Mouse (Mus musculus) cerebellum, adult 2 months (tissue): ENCODE data around the gene Slco1c1. TPM values are rescaled to one million over a fixed set of nuclear protein-coding genes. Genes with fewer than 3 reads are reported as not detected.

Experiments used
- DNase-seq, 2 experiments: peaks; one replicate each; pipeline ENCODE4 v3.0.0; 2021
- H3K27ac ChIP-seq: fragments of 200-500 bp; 2 replicates; pipeline ENCODE4 v1.5.1; 2012; ENCODE audit warnings: low read length, control low read depth, inconsistent platforms; ENCODE audit not compliant: insufficient read depth
- H3K27me3 ChIP-seq: fragments of 200-500 bp; 2 replicates; pipeline ENCODE4 v1.6.1; 2012; ENCODE audit warnings: inconsistent platforms, mild to moderate bottlenecking, low read length, moderate library complexity; ENCODE audit not compliant: control insufficient read depth, insufficient read depth
- H3K4me1 ChIP-seq: fragments of 200-500 bp; 2 replicates; pipeline ENCODE4 v1.6.1; 2011; ENCODE audit warnings: low read length; ENCODE audit not compliant: control insufficient read depth, insufficient read depth
- H3K4me3 ChIP-seq: fragments of 200-500 bp; replicated peaks from 2 replicates; pipeline ENCODE3; 2011; ENCODE audit warnings: mild to moderate bottlenecking, low read depth, low read length, control low read depth; ENCODE audit not compliant: insufficient read depth
- CTCF ChIP-seq: fragments of 200-500 bp; IDR thresholded peaks from 2 replicates; pipeline ENCODE4 v1.5.1; 2011; ENCODE audit warnings: low read depth, mild to moderate bottlenecking, control low read depth, low read length, moderate library complexity, borderline replicate concordance; ENCODE audit not compliant: insufficient read depth
- POLR2A ChIP-seq: fragments of 200-500 bp; IDR thresholded peaks from 2 replicates; pipeline ENCODE4 v1.6.1; 2011; ENCODE audit warnings: low read length, control low read depth, borderline replicate concordance; ENCODE audit not compliant: insufficient read depth
- WGBS: fragments of 180-500 bp; shearing (Covaris S2); methylation state at CpG from one replicate; pipeline ENCODE4 v1.1.7; 2018; 5-methylcytosine and 5-hydroxymethylcytosine counted together
- polyA plus RNA-seq: library from polyadenylated mRNA; depleted of rRNA; stranded (reverse); fragments of >200 nt; gene quantifications from 2 replicates; pipeline ENCODE4 v1.2.3, GENCODE M21; 2012; rRNA removed

Slco1c1 gene
- polyA plus RNA-seq = 32.1 and 34.5 TPM in 2 replicates

- Histone ChIP-seq H3K4me3 (no peak within 1 kb of the TSS), H3K4me1 (no peaks in the 10 kb centered on the region), H3K27ac (peak within 1 kb of the TSS; percentile 50; the same call in 1 of the 2 replicates), H3K27me3 (no peaks in the 10 kb centered on the region)
- DNase-seq = no peak
- WGBS = 37% methylated on average over 2 of the region's 2 CpGs
- TF ChIP-seq CTCF (no peak), POLR2A (no peak)
Measured at GRCm38 (mm10) chr6:141523747-141524640, at the start of gene Slco1c1. TSS of gene Slco1c1 (plus strand) at chr6:141524368.

DNA sequence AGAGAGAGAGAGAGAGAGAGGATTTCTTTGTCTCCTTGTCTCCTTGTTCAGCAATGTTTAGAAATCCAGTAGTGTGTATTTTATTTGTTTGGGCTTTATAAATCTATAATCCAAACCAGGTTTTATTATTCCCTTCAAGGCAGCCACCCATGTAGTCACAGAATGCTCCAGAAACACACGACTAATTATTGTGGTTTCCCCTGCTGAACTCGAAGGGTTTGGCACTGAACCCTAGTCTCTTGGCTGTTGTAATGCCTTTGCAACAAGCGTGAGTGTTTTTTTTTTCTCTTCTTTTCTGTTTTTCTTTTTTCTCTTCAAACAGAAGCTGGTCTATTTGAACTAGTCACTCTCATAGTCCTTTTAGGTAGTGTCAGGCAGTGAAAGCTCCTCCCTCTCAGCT, 49.5 kb upstream of the Slco1c1 start:
- H3K4me1 ChIP-seq = no peaks in the 10 kb centered on the region
- WGBS = 6% methylated on average over 3 of the region's 3 CpGs
- DNase-seq = no peak
- H3K27me3 ChIP-seq = no peaks in the 10 kb centered on the region
- H3K27ac ChIP-seq = no peak overlapping the region
- TF ChIP-seq CTCF (no peak), POLR2A (no peak)
- H3K4me3 ChIP-seq = no peak overlapping the region

DNA sequence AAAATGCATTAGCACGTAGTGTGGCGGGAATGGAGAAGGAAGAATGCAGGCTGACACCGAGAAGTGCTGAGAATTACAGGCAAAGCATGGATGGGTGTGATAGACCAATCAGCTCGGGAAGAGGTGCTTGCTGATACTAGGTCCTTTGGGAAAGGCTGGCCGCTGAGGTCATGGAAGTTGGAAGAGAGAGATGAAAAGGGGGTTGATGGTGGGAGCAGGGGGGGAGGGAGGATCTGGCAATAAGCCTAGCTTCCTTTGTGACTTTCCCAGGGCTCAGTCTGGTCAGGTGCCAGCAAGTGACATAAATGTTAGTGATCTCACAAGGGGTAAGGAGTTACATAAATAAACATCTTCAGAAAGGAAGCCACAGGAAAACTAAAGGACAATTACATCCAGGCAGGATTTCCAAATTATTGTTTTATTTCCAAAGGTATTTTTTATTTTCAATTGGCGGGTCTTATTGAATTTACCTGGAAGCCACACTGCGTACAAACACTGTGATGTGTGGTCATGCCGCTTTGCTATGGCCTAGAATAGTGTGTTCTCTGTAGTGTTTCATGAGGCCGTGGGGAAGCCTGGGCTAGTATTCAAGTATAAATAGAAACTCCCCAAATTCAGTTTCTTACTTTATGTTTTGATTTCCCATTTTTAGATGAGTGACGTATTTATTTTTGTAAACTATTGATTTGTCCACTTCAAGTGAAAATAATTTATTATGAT, 38.7 kb upstream of the Slco1c1 start:
- WGBS = 52% methylated on average over 10 of the region's 10 CpGs
- TF ChIP-seq POLR2A (no peak), CTCF (no peak)

DNA sequence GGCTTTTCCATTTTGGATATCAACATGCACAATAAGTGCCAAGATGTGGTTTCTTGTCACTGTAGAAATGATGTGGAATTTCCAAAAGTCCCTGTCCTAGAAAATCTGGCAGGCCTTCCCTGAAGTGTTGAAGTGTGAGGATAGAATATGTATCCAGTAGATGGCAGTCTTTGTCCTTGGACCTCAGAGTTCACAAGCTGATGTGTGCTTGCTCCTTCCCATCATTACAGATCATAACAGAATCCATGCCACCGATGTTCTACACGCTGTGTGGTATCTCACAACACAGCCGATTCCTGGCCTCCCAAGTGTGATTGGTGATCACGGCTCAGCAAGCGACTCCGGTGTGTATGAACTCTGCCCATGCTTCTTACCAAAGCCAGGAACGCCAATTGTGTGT, 36.9 kb upstream of the Slco1c1 start:
- Histone ChIP-seq H3K4me1 (no peaks in the 10 kb centered on the region), H3K27me3 (no peaks in the 10 kb centered on the region; the same call in 1 of the 2 replicates), H3K4me3 (no peak overlapping the region), H3K27ac (no peak overlapping the region)
- no peak for TF ChIP-seq POLR2A
- TF ChIP-seq CTCF = peak; percentile 42; the same call in 1 of the 2 replicates
- 37% methylated on average over 7 of the region's 7 CpGs for WGBS
- DNase-seq = peak in 1 of 2 experiments; percentile 46

More for the DNA sequence above, 38.7 kb upstream of the Slco1c1 start:
- DNase-seq = no peak
- Histone ChIP-seq H3K4me1 (no peaks in the 10 kb centered on the region), H3K27ac (no peak overlapping the region), H3K27me3 (no peaks in the 10 kb centered on the region; the same call in 1 of the 2 replicates), H3K4me3 (no peak overlapping the region)

DNA sequence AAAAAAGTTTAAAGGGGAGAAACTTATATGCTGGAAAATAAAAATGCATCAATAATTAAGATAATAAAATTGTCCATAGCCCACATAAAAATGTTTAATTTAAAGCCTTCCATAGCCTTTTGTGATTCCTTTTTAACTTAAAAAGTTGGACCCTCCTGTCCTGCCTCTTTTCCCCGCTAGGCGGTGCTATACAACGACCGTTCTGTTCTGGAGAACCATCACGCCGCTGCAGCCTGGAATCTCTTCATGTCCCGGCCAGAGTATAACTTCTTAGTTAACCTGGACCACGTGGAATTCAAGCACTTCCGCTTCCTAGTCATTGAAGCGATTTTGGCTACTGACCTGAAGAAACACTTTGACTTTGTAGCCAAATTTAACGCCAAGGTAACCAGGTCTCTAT, 35.5 kb upstream of the Slco1c1 start:
- no peak for TF ChIP-seq POLR2A
- TF ChIP-seq CTCF = peak; percentile 60; the same call in 1 of the 2 replicates
- 20% methylated on average over 11 of the region's 11 CpGs for WGBS
- peak; percentile 20 to 41 for DNase-seq
- Histone ChIP-seq H3K4me3 (no peak overlapping the region), H3K4me1 (no peaks in the 10 kb centered on the region), H3K27me3 (no peaks in the 10 kb centered on the region; the same call in 1 of the 2 replicates), H3K27ac (no peak overlapping the region)

DNA sequence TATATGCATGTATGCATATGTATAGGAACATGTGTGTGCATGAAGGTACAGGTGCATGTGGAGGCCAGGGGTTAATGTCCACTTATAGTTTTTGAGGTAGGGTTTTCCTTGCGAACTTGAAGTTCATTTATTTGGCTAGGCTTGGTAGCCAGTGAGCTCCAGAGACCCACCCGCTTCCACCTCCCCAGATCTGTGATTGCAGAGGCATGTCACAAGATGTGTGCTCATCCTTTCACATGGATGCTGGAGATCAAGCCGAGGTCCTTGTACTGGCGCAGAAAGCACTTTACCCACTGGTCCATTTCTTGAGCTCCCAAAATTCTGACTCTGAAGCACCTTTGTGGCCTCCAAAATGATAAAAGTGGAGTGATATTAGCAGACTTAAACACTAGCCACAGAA, 29.3 kb upstream of the Slco1c1 start:
- H3K4me1 ChIP-seq = no peaks in the 10 kb centered on the region
- WGBS = 64% methylated on average over 4 of the region's 4 CpGs
- no peak overlapping the region for H3K4me3 ChIP-seq
- H3K27me3 ChIP-seq = no peaks in the 10 kb centered on the region
- TF ChIP-seq CTCF (no peak), POLR2A (no peak)
- DNase-seq = no peak
- no peak overlapping the region for H3K27ac ChIP-seq

DNA sequence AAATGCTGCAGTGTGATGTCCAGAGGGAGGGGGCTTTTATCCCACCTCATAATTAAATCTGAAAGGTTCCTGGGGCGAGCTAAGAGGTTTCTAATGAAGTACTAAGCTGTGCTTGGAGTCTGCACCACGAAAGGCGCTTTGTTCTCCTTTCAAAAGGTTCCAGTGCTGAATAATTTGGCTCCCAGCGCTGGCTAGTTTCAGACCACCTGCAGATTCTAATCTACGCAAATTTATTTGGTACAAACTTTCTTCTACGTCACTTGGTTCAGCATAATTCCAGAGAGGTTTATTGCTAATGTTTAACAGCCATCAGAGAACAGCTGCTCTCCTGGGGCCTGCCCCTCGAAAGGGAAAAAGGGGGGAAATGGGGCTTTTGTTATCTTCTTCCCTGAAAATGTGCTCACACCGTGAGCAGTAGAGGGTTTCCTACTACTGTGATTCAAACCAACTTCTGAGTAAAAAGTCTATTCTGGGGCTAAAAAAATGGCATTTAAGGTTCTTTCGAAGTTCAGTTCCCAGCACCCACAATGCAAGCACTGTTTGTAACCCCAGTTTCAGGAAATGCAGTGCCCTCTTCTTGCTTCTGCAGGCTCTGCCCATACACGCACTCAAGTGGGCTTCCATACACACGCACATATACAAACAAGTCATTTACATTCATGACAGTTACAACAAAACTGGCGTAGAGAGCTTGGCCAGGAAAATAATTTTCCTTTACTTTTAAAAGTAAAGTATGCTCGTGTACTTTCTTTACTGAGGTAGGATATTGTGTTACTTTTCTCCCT, 28.3 kb upstream of the Slco1c1 start:
- no peaks in the 10 kb centered on the region for H3K27me3 ChIP-seq
- no peak for TF ChIP-seq CTCF
- no peak for TF ChIP-seq POLR2A
- H3K27ac ChIP-seq = no peak overlapping the region
- no peak for DNase-seq
- 34% methylated on average over 13 of the region's 13 CpGs for WGBS
- H3K4me3 ChIP-seq = no peak overlapping the region
- H3K4me1 ChIP-seq = no peaks in the 10 kb centered on the region
